Comparison of ENCODE assay signal across 28 mouse cellular contexts in genomic region chr2:166944346-166944745, GRCm38 (mm10).
"Had no signal": no experiment of that assay in that cellular context is flagged by ENCODE, and none has a peak within 500 bp of the region (broad histone marks: within the 10 kb centered on the region; RNA-seq: fewer than 3 reads in every experiment).

No protein-coding gene starts in this region.

- H3K4me3 ChIP-seq: limb, embryonic 10.5 days; limb, embryonic 12.5 days; limb, embryonic 13.5 days; limb, embryonic 15.5 days; liver, embryonic 12.5 days; liver, embryonic 13.5 days; liver, embryonic 15.5 days; lung, embryonic 15.5 days; megakaryocyte, embryonic 14.5 days; midbrain, embryonic 10.5 days; midbrain, embryonic 12.5 days; midbrain, embryonic 13.5 days; midbrain, embryonic 15.5 days; myocyte; neural tube, embryonic 12.5 days had no signal

- H3K27ac ChIP-seq: limb, embryonic 10.5 days; limb, embryonic 12.5 days; limb, embryonic 13.5 days; limb, embryonic 15.5 days; liver, embryonic 12.5 days; liver, embryonic 13.5 days; liver, embryonic 14.5 days; liver, embryonic 15.5 days; lung, embryonic 15.5 days; macrophage; midbrain, embryonic 10.5 days; midbrain, embryonic 12.5 days; midbrain, embryonic 13.5 days; midbrain, embryonic 15.5 days; neural tube, embryonic 12.5 days had no signal

- DNase-seq: left cerebral cortex, postnatal 4 days; liver; liver, embryonic 13.5 days; liver, postnatal 0 days; lung, adult 18-20 months; lung, adult 2 months; lung, embryonic 14.5 days; lung, postnatal 10 days; lung, postnatal 14 days; lung, postnatal 36 days; lung, postnatal 4 days; midbrain, embryonic 14.5 days had no signal
